Mouse (Mus musculus) G1E (cell line): ENCODE data around the gene Slc29a4. TPM values are rescaled to one million over a fixed set of nuclear protein-coding genes. Genes with fewer than 3 reads are reported as not detected.

ENCODE experiments used
- ATAC-seq: 2 replicates; pipeline ENCODE4 v1.8.0; 2016; ENCODE audit warnings: mild to moderate bottlenecking; ENCODE audit not compliant: insufficient number of reproducible peaks, poor library complexity, low FRiP score, severe bottlenecking; ENCODE audit errors: extremely low read depth
- DNase-seq: peaks from one replicate; pipeline ENCODE4 v3.0.0; 2012; ENCODE audit warnings: low spot score
- H3K27me3 ChIP-seq: 2 replicates; pipeline ENCODE4 v1.6.1; 2012; ENCODE audit warnings: mild to moderate bottlenecking, low read length, inconsistent platforms; ENCODE audit not compliant: insufficient read depth
- H3K36me3 ChIP-seq: replicated peaks from 2 replicates; pipeline ENCODE3; 2012; ENCODE audit warnings: mild to moderate bottlenecking, inconsistent platforms
- H3K4me1 ChIP-seq: 2 replicates; pipeline ENCODE4 v1.6.1; 2012; ENCODE audit warnings: low read depth, low read length, inconsistent platforms, mixed read lengths; ENCODE audit not compliant: insufficient read depth
- H3K4me3 ChIP-seq: 2 replicates; pipeline ENCODE4 v1.5.1; 2012; ENCODE audit warnings: low read depth, mild to moderate bottlenecking, inconsistent platforms, low read length, moderate library complexity, mixed read lengths
- H3K9me3 ChIP-seq: replicated peaks from 2 replicates; pipeline ENCODE4 v1.6.1; 2012; ENCODE audit warnings: inconsistent platforms
- CTCF ChIP-seq: IDR thresholded peaks from 2 replicates; pipeline ENCODE4 v1.5.1; 2012; ENCODE audit warnings: low read depth, low read length, inconsistent platforms, mixed read lengths
- GATA1 ChIP-seq: IDR thresholded peaks from 2 replicates; pipeline ENCODE4 v1.6.1; 2012; ENCODE audit warnings: borderline replicate concordance, low read length, inconsistent platforms, mixed read lengths
- GATA2 ChIP-seq: IDR thresholded peaks from 2 replicates; pipeline ENCODE4 v1.6.1; 2012; ENCODE audit warnings: low read depth, low read length, inconsistent platforms, borderline replicate concordance
- POLR2AphosphoS5 ChIP-seq: IDR thresholded peaks from 2 replicates; pipeline ENCODE4 v1.6.1; 2012; ENCODE audit warnings: low read depth, low read length, inconsistent platforms; ENCODE audit not compliant: insufficient replicate concordance
- TAL1 ChIP-seq: conservative IDR thresholded peaks from 2 replicates; pipeline ENCODE4 v1.6.1; 2012; ENCODE audit warnings: low read depth, low read length, inconsistent platforms, mixed read lengths
- polyA plus RNA-seq: library from polyadenylated mRNA; stranded (reverse); fragments of >175 nt; gene quantifications from 2 replicates; pipeline ENCODE4 v1.2.3, GENCODE M21; 2012
- total RNA-seq, 2 experiments: library from RNA; stranded (forward) in 1 of 2; stranded (reverse) in 1 of 2; fragments of 200-1000 nt in 1 of 2; fragments of >200 nt in 1 of 2; fragmentation: Nextera tagmentation in 1 of 2; gene quantifications; 2 replicates each; pipeline ENCODE4 v1.2.3; 2014 to 2017

Gene Slc29a4
- total and polyA plus RNA-seq, 3 experiments = 0.05 TPM; not detected in 2

GRCm38 (mm10) chr5:142771034-142771433 is 78.7 kb downstream of the Slc29a4 start:
- no peak for DNase-seq
- Histone ChIP-seq H3K4me3 (no peak overlapping the region), H3K9me3 (no peaks in the 10 kb centered on the region), H3K36me3 (peaks cover 55% of the 10 kb centered on the region), H3K27me3 (peaks cover 7% of the 10 kb centered on the region), H3K4me1 (peaks cover 2% of the 10 kb centered on the region; the same call in 1 of the 2 replicates)
- TF ChIP-seq GATA2 (no peak), TAL1 (no peak), CTCF (no peak), POLR2AphosphoS5 (no peak), GATA1 (no peak)
- ATAC-seq = no peak

- no peak for DNase-seq
Observed at GRCm38 (mm10) chr5:142771964-142772363, 79.7 kb downstream of the Slc29a4 start.

More at GRCm38 (mm10) chr5:142771964-142772363, 79.7 kb downstream of the Slc29a4 start:
- Histone ChIP-seq H3K9me3 (no peaks in the 10 kb centered on the region), H3K27me3 (peaks cover 7% of the 10 kb centered on the region), H3K4me3 (no peak overlapping the region), H3K36me3 (peaks cover 60% of the 10 kb centered on the region), H3K4me1 (peaks cover 2% of the 10 kb centered on the region; the same call in 1 of the 2 replicates)
- ATAC-seq = no peak
- TF ChIP-seq CTCF (no peak), TAL1 (no peak), POLR2AphosphoS5 (no peak), GATA2 (no peak), GATA1 (no peak)

Other genes with a start within 250 kb of the Slc29a4 start
- 14.1 and 14.6 TPM in 2 replicates for gene Ap5z1, start 228.6 kb upstream of the Slc29a4 start, total RNA-seq (2014; fragmentation: Nextera tagmentation)
- 11.5 and 14.0 TPM in 2 replicates for gene Ap5z1, start 228.6 kb upstream of the Slc29a4 start, total RNA-seq (2017)
- gene Ap5z1, start 228.6 kb upstream of the Slc29a4 start, polyA plus RNA-seq = 32.0 and 37.7 TPM in 2 replicates
- not detected in 2 replicates for gene Papolb, start 162.4 kb upstream of the Slc29a4 start, total RNA-seq (2014; fragmentation: Nextera tagmentation)
- gene Papolb, start 162.4 kb upstream of the Slc29a4 start, total RNA-seq (2017) = 0.06 and 0.11 TPM in 2 replicates
- not detected in 2 replicates for gene Papolb, start 162.4 kb upstream of the Slc29a4 start, polyA plus RNA-seq
- not detected in 2 replicates for gene Radil, start 141.4 kb upstream of the Slc29a4 start, total RNA-seq (2014; fragmentation: Nextera tagmentation)
- 0.38 TPM in 1 of 2 replicates, not detected in the other for gene Radil, start 141.4 kb upstream of the Slc29a4 start, total RNA-seq (2017)
- gene Radil, start 141.4 kb upstream of the Slc29a4 start, polyA plus RNA-seq = not detected in 2 replicates
- not detected in 2 replicates for gene Mmd2, start 83.7 kb upstream of the Slc29a4 start, total RNA-seq (2014; fragmentation: Nextera tagmentation)
- gene Mmd2, start 83.7 kb upstream of the Slc29a4 start, total RNA-seq (2017) = 0.12 and 0.16 TPM in 2 replicates
- gene Mmd2, start 83.7 kb upstream of the Slc29a4 start, polyA plus RNA-seq = 0.02 TPM in 1 of 2 replicates, not detected in the other
- gene Wipi2, start 64.8 kb upstream of the Slc29a4 start, total RNA-seq (2014; fragmentation: Nextera tagmentation) = 42.7 and 44.0 TPM in 2 replicates
- gene Wipi2, start 64.8 kb upstream of the Slc29a4 start, total RNA-seq (2017) = 42.8 and 43.3 TPM in 2 replicates
- 9.1 and 10.9 TPM in 2 replicates for gene Wipi2, start 64.8 kb upstream of the Slc29a4 start, polyA plus RNA-seq
- gene Tnrc18, start 125.2 kb downstream of the Slc29a4 start, total RNA-seq (2014; fragmentation: Nextera tagmentation) = 30.2 and 36.3 TPM in 2 replicates
- gene Tnrc18, start 125.2 kb downstream of the Slc29a4 start, total RNA-seq (2017) = 4.6 and 5.4 TPM in 2 replicates
- gene Tnrc18, start 125.2 kb downstream of the Slc29a4 start, polyA plus RNA-seq = 81.6 and 90.7 TPM in 2 replicates
- 10.8 and 16.2 TPM in 2 replicates for gene Fbxl18, start 202.9 kb downstream of the Slc29a4 start, total RNA-seq (2014; fragmentation: Nextera tagmentation)
- 4.6 and 5.5 TPM in 2 replicates for gene Fbxl18, start 202.9 kb downstream of the Slc29a4 start, total RNA-seq (2017)
- gene Fbxl18, start 202.9 kb downstream of the Slc29a4 start, polyA plus RNA-seq = 14.8 and 21.3 TPM in 2 replicates
- gene Actb, start 214.2 kb downstream of the Slc29a4 start, total RNA-seq (2014; fragmentation: Nextera tagmentation) = 5,110 and 5,465 TPM in 2 replicates
- 4,783 and 4,919 TPM in 2 replicates for gene Actb, start 214.2 kb downstream of the Slc29a4 start, total RNA-seq (2017)
- 1,879 and 3,214 TPM in 2 replicates for gene Actb, start 214.2 kb downstream of the Slc29a4 start, polyA plus RNA-seq